Mouse (Mus musculus) CH12.LX (cell line): ENCODE data around the gene Tmem176b.

ENCODE experiments used
- EP300 ChIP-seq: IDR thresholded peaks from 2 replicates; pipeline ENCODE4 v1.6.1; 2011; ENCODE audit warnings: low read length, improper control_type of control experiment
- MYC ChIP-seq: IDR thresholded peaks from 2 replicates; pipeline ENCODE4 v1.6.1; 2011; ENCODE audit warnings: low read depth, mild to moderate bottlenecking, improper control_type of control experiment, low read length
- POLR2A ChIP-seq: IDR thresholded peaks from 2 replicates; pipeline ENCODE4 v1.6.1; 2011; ENCODE audit warnings: low read depth, mild to moderate bottlenecking, improper control_type of control experiment, low read length
- TCF12 ChIP-seq: IDR thresholded peaks from 2 replicates; pipeline ENCODE4 v1.6.1; 2014; ENCODE audit warnings: low read depth, mild to moderate bottlenecking, inconsistent platforms, low read length, improper control_type of control experiment

- TF ChIP-seq EP300 (no peak), TCF12 (no peak), MYC (no peak), POLR2A (no peak)
Measured at GRCm38 (mm10) chr6:48865152-48865745, 24.0 kb upstream of the Tmem176b start.
